31 mouse cellular contexts compared by ENCODE assay signal in the genomic region with DNA sequence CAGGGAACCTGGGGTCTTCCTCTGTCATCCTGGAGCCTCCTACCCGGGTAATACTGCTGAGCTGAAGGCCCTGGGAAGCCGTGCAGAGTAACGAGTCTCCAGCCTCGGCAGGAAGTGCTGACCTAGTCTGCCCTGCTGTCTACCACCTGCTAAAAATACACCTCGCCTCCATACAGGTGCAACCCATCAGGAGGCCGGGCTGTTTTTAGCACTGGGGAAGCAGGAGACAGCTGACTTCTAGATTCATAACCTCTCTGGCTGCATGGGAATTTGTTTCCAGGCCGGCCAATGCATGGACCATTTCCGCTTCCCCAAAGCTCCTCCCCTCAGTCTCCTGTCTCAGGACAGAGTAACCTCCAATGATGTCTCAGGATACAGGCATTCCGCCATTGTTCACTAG.
DNase-seq lines count a peak whose midpoint lies in the region; ATAC-seq and TF ChIP-seq lines count a peak whose summit lies in the region.
"Had no signal": no experiment of that assay in that cellular context is flagged by ENCODE, and none has a peak within 500 bp of the region (broad histone marks: within the 10 kb centered on the region; RNA-seq: fewer than 3 reads in every experiment).

No protein-coding gene starts in this region.

- H3K9me3 ChIP-seq in kidney, embryonic 16.5 days (ENCODE audit: low read length): 0 out of 2 replicates have a peak, but pooled peaks cover 4% of the 10 kb centered on the region
- no peaks in the 10 kb centered on the region for H3K9me3 ChIP-seq in lung, postnatal 0 days (ENCODE audit: low read length)
- H3K9me3 ChIP-seq: hindbrain, embryonic 13.5 days; limb, embryonic 15.5 days had no signal

- no peak overlapping the region for H3K4me2 ChIP-seq in kidney, embryonic 16.5 days (replicated peaks; ENCODE audit: low read depth, low read length)
- no peak overlapping the region for H3K4me2 ChIP-seq in lung, postnatal 0 days (replicated peaks; ENCODE audit: low read depth, low read length)
- H3K4me2 ChIP-seq: embryonic facial prominence, embryonic 13.5 days; heart, embryonic 11.5 days; hindbrain, embryonic 13.5 days; limb, embryonic 15.5 days; liver, embryonic 13.5 days had no signal

- DNase-seq in cerebellum, adult 9-11 months: peak; percentile 10
- no peak for DNase-seq in cerebellum, adult 11 months
- DNase-seq in kidney, adult 18-20 months: no peak
- peak; percentile 39 for DNase-seq in brain, adult 2 months (ENCODE audit: low read depth, low spot score)
- DNase-seq in cerebellum, postnatal 36 days: peak; percentile 5 to 12
- no peak for DNase-seq in lung, postnatal 0 days (ENCODE audit: low spot score)
- DNase-seq in layer of hippocampus, postnatal 10 days (ENCODE audit: low spot score in 2 of 2): no peak
- DNase-seq: adrenal gland, adult 2 months; adrenal gland, postnatal 36 days; B cell, adult 2 months; embryo, embryonic 11 days; forebrain, postnatal 0 days; gastrocnemius, postnatal 10 days; heart, postnatal 36 days; kidney, postnatal 4 days; layer of hippocampus, postnatal 36 days; left cerebral cortex, postnatal 4 days; liver, embryonic 13.5 days; lung, adult 18-20 months; lung, postnatal 10 days; midbrain, embryonic 14.5 days; thymus, adult 18-20 months had no signal

- no peak overlapping the region for H3K9ac ChIP-seq in kidney, embryonic 16.5 days (replicated peaks; ENCODE audit: low read length)
- H3K9ac ChIP-seq in lung, postnatal 0 days (replicated peaks; ENCODE audit: low read depth): no peak overlapping the region
- H3K9ac ChIP-seq: embryonic facial prominence, embryonic 13.5 days; forebrain, postnatal 0 days; hindbrain, embryonic 13.5 days; limb, embryonic 15.5 days; liver, embryonic 13.5 days had no signal

- no peaks in the 10 kb centered on the region for H3K36me3 ChIP-seq in kidney, embryonic 16.5 days (ENCODE audit: insufficient read depth, low read length)
- H3K36me3 ChIP-seq in lung, postnatal 0 days (ENCODE audit: insufficient read depth, low read length): no peaks in the 10 kb centered on the region
- H3K36me3 ChIP-seq: embryonic facial prominence, embryonic 13.5 days; hindbrain, embryonic 13.5 days; limb, embryonic 15.5 days; liver, embryonic 13.5 days had no signal

- WGBS in kidney, embryonic 16.5 days: 47% methylated on average over 9 of the region's 9 CpGs
- WGBS in lung, postnatal 0 days: 59% methylated on average over 9 of the region's 9 CpGs

- H3K4me1 ChIP-seq in kidney, embryonic 16.5 days (ENCODE audit: insufficient read depth, low read length): peaks cover 8% of the 10 kb centered on the region; the same call in 1 of the 2 replicates
- no peaks in the 10 kb centered on the region for H3K4me1 ChIP-seq in lung, postnatal 0 days (ENCODE audit: insufficient read depth, low read depth, low read length)
- H3K4me1 ChIP-seq: liver, embryonic 13.5 days had no signal

- no peak overlapping the region for H3K4me3 ChIP-seq in kidney, embryonic 16.5 days (ENCODE audit: low read length)
- H3K4me3 ChIP-seq in lung, postnatal 0 days (ENCODE audit: low read depth, low read length): no peak overlapping the region
- H3K4me3 ChIP-seq: embryonic facial prominence, embryonic 13.5 days; hindbrain, embryonic 13.5 days; limb, embryonic 15.5 days; liver, embryonic 13.5 days had no signal

- no peak for TF ChIP-seq EP300 in lung, postnatal 0 days (IDR thresholded peaks at IDR 0.05)

- ATAC-seq in kidney, embryonic 16.5 days (ENCODE audit: low FRiP score, low TSS enrichment): 0 out of 2 replicates have a peak, but pooled peaks have one; percentile 37
- ATAC-seq in lung, postnatal 0 days: no peak
- ATAC-seq: activated CD4-positive, CD25-positive, alpha-beta regulatory T cell, adult 4 months; forebrain, postnatal 0 days; intestine, postnatal 0 days had no signal

- no peaks in the 10 kb centered on the region for H3K27me3 ChIP-seq in kidney, embryonic 16.5 days (ENCODE audit: insufficient read depth, low read length)
- no peaks in the 10 kb centered on the region for H3K27me3 ChIP-seq in lung, postnatal 0 days (replicated peaks; ENCODE audit: insufficient read depth, low read length)
- H3K27me3 ChIP-seq: embryonic facial prominence, embryonic 13.5 days; limb, embryonic 15.5 days; liver, embryonic 13.5 days had no signal

- H3K27ac ChIP-seq in kidney, embryonic 16.5 days (ENCODE audit: low read length): no peak overlapping the region
- H3K27ac ChIP-seq in lung, postnatal 0 days (ENCODE audit: low read length): no peak overlapping the region
- H3K27ac ChIP-seq: embryonic facial prominence, embryonic 13.5 days; hindbrain, embryonic 13.5 days; kidney, postnatal 0 days; limb, embryonic 15.5 days; liver, embryonic 13.5 days; macrophage had no signal

- no peak for TF ChIP-seq CTCF in lung, postnatal 0 days (IDR thresholded peaks at IDR 0.05)

Comparison
In these comparisons a context has a peak if more than half of its experiments do, and no peak if none do; other contexts are left out.
1. DNase-seq: peak in cerebellum, adult 9-11 months (single experiment), brain, adult 2 months (single experiment) and cerebellum, postnatal 36 days (2 of 2); none in cerebellum, adult 11 months (single experiment), kidney, adult 18-20 months (single experiment), lung, postnatal 0 days (single experiment) and layer of hippocampus, postnatal 10 days (0 of 2).